Mouse (Mus musculus) erythroblast, adult 5-6 weeks (primary cell): ENCODE data around the gene Crmp1. TPM values are rescaled to one million over a fixed set of nuclear protein-coding genes. Genes with fewer than 3 reads are reported as not detected.

Experiments
- total RNA-seq, 2 experiments: library from RNA; stranded (forward) in 1 of 2; stranded (reverse) in 1 of 2; fragments of 150-400 nt in 1 of 2; fragments of 200-764, 138-1000 nt in 1 of 2; gene quantifications; 2 replicates each; pipeline versions ENCODE4 v1.2.3 to v1.2.4; 2015 to 2017; ENCODE audit warnings: low replicate concordance in 2 of 2

Crmp1 gene
- total RNA-seq, 2 experiments from 2014 or later = not detected

Other genes with a start within 250 kb of the Crmp1 start
- gene Gm1043, start 156.6 kb upstream of the Crmp1 start, total RNA-seq (2015; ENCODE audit: low replicate concordance) = not detected in 2 replicates
- gene Gm1043, start 156.6 kb upstream of the Crmp1 start, total RNA-seq (2017; ENCODE audit: low replicate concordance) = not detected in 2 replicates
- not detected in 2 replicates for gene Evc, start 95.0 kb downstream of the Crmp1 start, total RNA-seq (2015; ENCODE audit: low replicate concordance)
- not detected in 2 replicates for gene Evc, start 95.0 kb downstream of the Crmp1 start, total RNA-seq (2017; ENCODE audit: low replicate concordance)
- gene Evc2, start 96.6 kb downstream of the Crmp1 start, total RNA-seq (2015; ENCODE audit: low replicate concordance) = not detected in 2 replicates
- gene Evc2, start 96.6 kb downstream of the Crmp1 start, total RNA-seq (2017; ENCODE audit: low replicate concordance) = not detected in 2 replicates